In genomic region chr4:138980771-138981420, GRCm38 (mm10) we compare ENCODE assay signal across 11 mouse cellular contexts. TPM values are rescaled to one million over a fixed set of nuclear protein-coding genes. Genes with fewer than 3 reads are reported as not detected.
DNase-seq lines count a peak whose midpoint lies in the region; ATAC-seq and TF ChIP-seq lines count a peak whose summit lies in the region.
"Had no signal": no experiment of that assay in that cellular context is flagged by ENCODE, and none has a peak within 500 bp of the region (broad histone marks: within the 10 kb centered on the region; RNA-seq: fewer than 3 reads in every experiment).

No protein-coding gene starts in this region.

- no peak for TF ChIP-seq CTCF in forebrain, postnatal 0 days (IDR thresholded peaks at IDR 0.05; ENCODE audit: low read depth)

- 0 out of 2 replicates have a peak overlapping the region, but pooled peaks have one; percentile 7 for H3K4me2 ChIP-seq in forebrain, embryonic 13.5 days
- H3K4me2 ChIP-seq in forebrain, postnatal 0 days (ENCODE audit: low read depth) = no peak overlapping the region
- peak overlapping the region; percentile 9; the same call in 1 of the 2 replicates for H3K4me2 ChIP-seq in lung, embryonic 15.5 days
- H3K4me2 ChIP-seq in embryonic facial prominence, embryonic 12.5 days (replicated peaks) = peak overlapping the region; percentile 14
- peak overlapping the region; percentile 18; the same call in 1 of the 2 replicates for H3K4me2 ChIP-seq in liver, embryonic 15.5 days

- H3K27ac ChIP-seq in forebrain, embryonic 13.5 days = no peak overlapping the region
- no peak overlapping the region for H3K27ac ChIP-seq in forebrain, postnatal 0 days (ENCODE audit: low read depth, low read length)
- H3K27ac ChIP-seq in lung, embryonic 15.5 days = no peak overlapping the region
- H3K27ac ChIP-seq in embryonic facial prominence, embryonic 12.5 days = no peak overlapping the region
- no peak overlapping the region for H3K27ac ChIP-seq in liver, embryonic 15.5 days (replicated peaks)

- H3K36me3 ChIP-seq in forebrain, embryonic 13.5 days (ENCODE audit: poor library complexity, severe bottlenecking) = no peaks in the 10 kb centered on the region
- no peaks in the 10 kb centered on the region for H3K36me3 ChIP-seq in forebrain, postnatal 0 days (ENCODE audit: insufficient read depth)
- no peaks in the 10 kb centered on the region for H3K36me3 ChIP-seq in lung, embryonic 15.5 days
- H3K36me3 ChIP-seq in embryonic facial prominence, embryonic 12.5 days = no peaks in the 10 kb centered on the region
- H3K36me3 ChIP-seq in liver, embryonic 15.5 days (replicated peaks) = no peaks in the 10 kb centered on the region

- 21% methylated on average over 12 of the region's 12 CpGs for WGBS in forebrain, embryonic 13.5 days
- WGBS in forebrain, postnatal 0 days = 28% methylated on average over 12 of the region's 12 CpGs
- 21% methylated on average over 12 of the region's 12 CpGs for WGBS in lung, embryonic 15.5 days
- WGBS in embryonic facial prominence, embryonic 12.5 days = 20% methylated on average over 12 of the region's 12 CpGs
- 27% methylated on average over 12 of the region's 12 CpGs for WGBS in liver, embryonic 15.5 days (ENCODE audit: insufficient replicate concordance)

- no peak for DNase-seq in forebrain, postnatal 0 days
- DNase-seq in lung, postnatal 10 days = no peak
- DNase-seq in MN1 (ENCODE audit: low spot score) = no peak
- DNase-seq in cerebellum, postnatal 10 days = no peak
- DNase-seq: heart, adult 18-20 months had no signal

- H3K9ac ChIP-seq in forebrain, embryonic 13.5 days = no peak overlapping the region
- no peak overlapping the region for H3K9ac ChIP-seq in forebrain, postnatal 0 days
- H3K9ac ChIP-seq in lung, embryonic 15.5 days = no peak overlapping the region
- H3K9ac ChIP-seq in embryonic facial prominence, embryonic 12.5 days = no peak overlapping the region
- no peak overlapping the region for H3K9ac ChIP-seq in liver, embryonic 15.5 days

- 0 out of 2 replicates have a peak, but pooled peaks cover 3% of the 10 kb centered on the region for H3K4me1 ChIP-seq in forebrain, embryonic 13.5 days
- no peaks in the 10 kb centered on the region for H3K4me1 ChIP-seq in forebrain, postnatal 0 days (ENCODE audit: insufficient read depth)
- H3K4me1 ChIP-seq in lung, embryonic 15.5 days = 0 out of 2 replicates have a peak, but pooled peaks cover 5% of the 10 kb centered on the region
- no peaks in the 10 kb centered on the region for H3K4me1 ChIP-seq in embryonic facial prominence, embryonic 12.5 days
- peaks cover 3% of the 10 kb centered on the region; the same call in 1 of the 2 replicates for H3K4me1 ChIP-seq in liver, embryonic 15.5 days (replicated peaks)

- H3K4me3 ChIP-seq in forebrain, embryonic 13.5 days = no peak overlapping the region
- no peak overlapping the region for H3K4me3 ChIP-seq in forebrain, postnatal 0 days (ENCODE audit: low read depth, low read length)
- no peak overlapping the region for H3K4me3 ChIP-seq in lung, embryonic 15.5 days
- H3K4me3 ChIP-seq in embryonic facial prominence, embryonic 12.5 days = no peak overlapping the region
- no peak overlapping the region for H3K4me3 ChIP-seq in liver, embryonic 15.5 days (replicated peaks)

- ATAC-seq in forebrain, embryonic 13.5 days = no peak
- ATAC-seq in forebrain, postnatal 0 days = no peak
- no peak for ATAC-seq in lung, embryonic 15.5 days (ENCODE audit: borderline replicate concordance, extremely low read depth, low FRiP score, low TSS enrichment)
- no peak for ATAC-seq in embryonic facial prominence, embryonic 12.5 days (ENCODE audit: insufficient number of reproducible peaks, insufficient read depth, low FRiP score, low TSS enrichment)
- no peak for ATAC-seq in liver, embryonic 15.5 days (ENCODE audit: insufficient read depth)

- no peaks in the 10 kb centered on the region for H3K27me3 ChIP-seq in forebrain, embryonic 13.5 days
- H3K27me3 ChIP-seq in forebrain, postnatal 0 days (ENCODE audit: insufficient read depth, low read length) = no peaks in the 10 kb centered on the region; the same call in 1 of the 2 replicates
- no peaks in the 10 kb centered on the region for H3K27me3 ChIP-seq in lung, embryonic 15.5 days
- no peaks in the 10 kb centered on the region for H3K27me3 ChIP-seq in embryonic facial prominence, embryonic 12.5 days
- no peaks in the 10 kb centered on the region for H3K27me3 ChIP-seq in liver, embryonic 15.5 days

- no peaks in the 10 kb centered on the region for H3K9me3 ChIP-seq in forebrain, embryonic 13.5 days (replicated peaks)
- no peaks in the 10 kb centered on the region for H3K9me3 ChIP-seq in forebrain, postnatal 0 days (ENCODE audit: low read length)
- H3K9me3 ChIP-seq in lung, embryonic 15.5 days = no peaks in the 10 kb centered on the region
- no peaks in the 10 kb centered on the region for H3K9me3 ChIP-seq in embryonic facial prominence, embryonic 12.5 days
- no peaks in the 10 kb centered on the region for H3K9me3 ChIP-seq in liver, embryonic 15.5 days (replicated peaks)

RNA-seq across cellular contexts. Expression of gene Tmco4, which starts 8.2 kb away (rescaled TPM):
- polyA plus RNA-seq in forebrain, embryonic 13.5 days (2015; fragmentation: Nextera tagmentation; extraction: Ambion mirVana) = 0.48 and 0.93 TPM in 2 replicates
- total RNA-seq in forebrain, postnatal 0 days (2014; rRNA removed) = 1.5 and 4.0 TPM in 2 replicates
- polyA plus RNA-seq in forebrain, postnatal 0 days (2015; fragmentation: Nextera tagmentation; extraction: Ambion mirVana) = 1.4 and 1.5 TPM in 2 replicates
- 4.1 and 5.4 TPM in 2 replicates for polyA plus RNA-seq in lung, embryonic 15.5 days (2015; fragmentation: Nextera tagmentation; extraction: Ambion mirVana)
- polyA plus RNA-seq in embryonic facial prominence, embryonic 12.5 days (2016; fragmentation: Nextera tagmentation; extraction: Ambion mirVana) = 2.9 and 3.7 TPM in 2 replicates
- 2.9 and 3.8 TPM in 2 replicates for polyA plus RNA-seq in liver, embryonic 15.5 days (2015; fragmentation: Nextera tagmentation; extraction: Ambion mirVana)

RNA-seq across cellular contexts. Expression of gene Rnf186, which starts 14.0 kb away (rescaled TPM):
- polyA plus RNA-seq in forebrain, embryonic 13.5 days (2015; fragmentation: Nextera tagmentation; extraction: Ambion mirVana) = 0.57 TPM in 1 of 2 replicates, not detected in the other
- total RNA-seq in forebrain, postnatal 0 days (2014; rRNA removed) = not detected in 2 replicates
- not detected in 2 replicates for polyA plus RNA-seq in forebrain, postnatal 0 days (2015; fragmentation: Nextera tagmentation; extraction: Ambion mirVana)
- 2.2 and 2.3 TPM in 2 replicates for polyA plus RNA-seq in lung, embryonic 15.5 days (2015; fragmentation: Nextera tagmentation; extraction: Ambion mirVana)
- not detected in 2 replicates for polyA plus RNA-seq in embryonic facial prominence, embryonic 12.5 days (2016; fragmentation: Nextera tagmentation; extraction: Ambion mirVana)
- 0.33 and 0.82 TPM in 2 replicates for polyA plus RNA-seq in liver, embryonic 15.5 days (2015; fragmentation: Nextera tagmentation; extraction: Ambion mirVana)
- total RNA-seq: common myeloid progenitor, adult 5-6 weeks; heart, adult 18-20 months; layer of hippocampus, adult 8-10 months had no signal
